Mouse (Mus musculus) olfactory bulb, adult 2 months (tissue): Measurements from ENCODE around the gene Abt1.
A peak's percentile ranks its signal among the peaks of the same experiment; 100 is the strongest.

ENCODE experiments used
- CTCF ChIP-seq: fragments of 200-500 bp; IDR thresholded peaks from 2 replicates; pipeline ENCODE4 v1.5.1; 2012; ENCODE audit warnings: low read depth, mild to moderate bottlenecking, low read length, moderate library complexity; ENCODE audit not compliant: insufficient read depth
- POLR2A ChIP-seq: fragments of 200-500 bp; IDR thresholded peaks from 2 replicates; pipeline ENCODE4 v1.6.1; 2012; ENCODE audit warnings: mild to moderate bottlenecking, low read depth, low read length, moderate library complexity; ENCODE audit not compliant: insufficient read depth

DNA sequence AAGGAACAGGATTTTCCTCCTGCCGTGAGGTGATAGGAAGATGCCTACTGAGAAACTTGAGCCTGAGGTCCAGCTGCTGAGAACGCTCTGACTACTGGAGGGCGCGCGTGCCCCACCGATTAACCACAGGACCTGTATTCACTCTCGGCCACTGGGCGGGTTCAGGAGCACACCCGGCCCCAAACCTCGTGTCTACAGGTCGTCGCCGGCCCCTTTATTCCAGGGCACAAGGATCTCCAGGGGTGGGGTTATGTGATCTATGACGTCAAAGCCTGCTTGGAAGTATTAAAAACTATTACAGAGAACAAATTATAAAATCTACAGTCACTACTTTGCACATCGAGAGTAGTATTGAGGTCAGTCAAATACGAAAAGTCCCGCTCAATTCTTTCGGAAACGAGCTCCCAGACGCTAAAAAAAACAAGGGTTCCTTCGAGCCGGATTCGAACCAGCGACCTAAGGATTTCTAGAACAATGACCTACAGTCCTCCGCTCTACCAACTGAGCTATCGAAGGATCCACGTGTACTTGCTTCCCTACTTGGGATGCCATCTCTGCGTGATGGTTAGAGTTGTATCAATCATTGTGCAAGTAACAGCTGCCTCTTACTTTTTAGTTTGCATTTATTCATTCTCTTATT lies 9.0 kb upstream of the Abt1 start:
- TF ChIP-seq CTCF (peak; percentile 71; the same call in 1 of the 2 replicates), POLR2A (no peak)
